Mouse (Mus musculus) embryonic stem cell, embryonic (primary cell): ENCODE data around the gene Dhx37.

Source experiments
- CTCF ChIA-PET, 4 experiments: fragments of 300-600 bp in 2 of 4; fragments of 350-600 bp in 2 of 4; sonication (Branson Sonifier 250); formaldehyde crosslinking; loops; one replicate each; lab custom pipeline; 2022; ENCODE audit warnings: inconsistent platforms in 2 of 4; lab: Charles Lee
- POLR2A ChIA-PET, 4 experiments: fragments of 300-600 bp in 2 of 4; fragments of 350-600 bp in 2 of 4; sonication (Branson Sonifier 250); formaldehyde crosslinking; loops; one replicate each; lab custom pipeline; 2022; ENCODE audit warnings: antibody characterized with exemption in 4 of 4, inconsistent platforms in 1 of 4; lab: Charles Lee

The Dhx37 gene

GRCm38 (mm10) chr5:125407020-125407830, 26.7 kb downstream of the Dhx37 start:
- ChIA-PET CTCF (interaction anchor here in 1 of 4 experiments (0.6 kb wide), 1 partner anchor 35 kb away, joined by 3 read pairs; no protein-coding TSS in a partner anchor), POLR2A (interaction anchor here (0.8 to 5.0 kb wide), 18 partner anchors 13 to 76 kb away, joined by 3 to 295 read pairs (median 21); partner anchors contain the start of genes Gm10382 (in 3 of the 4), Ubc (in 3 of the 4), Bri3bp (in 2 of the 4) and Dhx37 (in 2 of the 4))

- CTCF ChIA-PET, result interaction anchor here in 3 of 4 experiments (0.5 to 1.3 kb wide), 5 partner anchors 15 to 273 kb away, joined by 3 to 6 read pairs (median 3); no protein-coding TSS in a partner anchor
- POLR2A ChIA-PET, result interaction anchor here (0.7 to 5.0 kb wide), 33 partner anchors 9 to 117 kb away, joined by 3 to 295 read pairs (median 6); partner anchors contain the start of genes Gm10382 (in 4 of the 4), Ubc (in 4 of the 4), Dhx37 (in 2 of the 4) and Bri3bp (in 1 of the 4)
Measured at GRCm38 (mm10) chr5:125406322-125407016, 27.5 kb downstream of the Dhx37 start.

DNA sequence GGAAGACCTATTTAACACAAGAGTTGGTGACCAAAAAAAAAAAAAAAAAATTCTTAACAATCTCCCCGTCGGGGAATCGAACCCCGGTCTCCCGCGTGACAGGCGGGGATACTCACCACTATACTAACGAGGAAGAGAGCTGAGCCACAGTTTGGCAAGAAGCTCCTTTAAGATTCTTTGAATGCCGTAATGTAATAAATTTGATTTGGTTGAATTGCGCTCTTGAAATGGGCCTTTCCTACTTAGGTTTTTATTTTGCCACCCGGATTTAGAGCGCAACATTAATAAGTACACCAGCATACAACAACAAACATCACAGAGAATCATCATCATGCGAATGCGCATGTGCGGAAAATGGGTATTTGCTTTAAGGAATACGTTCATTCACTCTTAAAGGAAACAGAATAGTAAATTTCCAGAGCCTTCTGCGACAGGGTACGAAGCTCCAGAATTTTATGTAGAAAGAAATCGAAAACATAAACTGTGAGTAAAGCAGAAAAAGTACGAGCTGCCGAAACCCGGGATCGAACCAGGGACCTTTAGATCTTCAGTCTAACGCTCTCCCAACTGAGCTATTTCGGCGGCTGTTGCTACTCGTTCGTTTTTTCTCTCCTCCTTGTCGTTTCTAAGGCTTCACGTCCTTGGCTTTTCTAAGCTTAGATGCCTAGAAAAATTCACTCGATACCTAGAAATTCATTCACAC, 28.2 kb downstream of the Dhx37 start:
- CTCF ChIA-PET, result interaction anchor here (0.5 to 1.3 kb wide), 6 partner anchors 14 to 293 kb away, joined by 3 to 6 read pairs (median 4); no protein-coding TSS in a partner anchor
- POLR2A ChIA-PET, result interaction anchor here (0.7 to 5.0 kb wide), 41 partner anchors 10 to 119 kb away, joined by 3 to 295 read pairs (median 6); partner anchors contain the start of genes Gm10382 (in 4 of the 4), Ubc (in 4 of the 4), Dhx37 (in 2 of the 4) and Aacs (in 1 of the 4)

- CTCF ChIA-PET, result interaction anchor here in 3 of 4 experiments (0.5 to 1.1 kb wide), 3 partner anchors 84 to 292 kb away, joined by 4 to 6 read pairs (median 6); no protein-coding TSS in a partner anchor
- POLR2A ChIA-PET, result interaction anchor here (0.6 to 5.0 kb wide), 36 partner anchors 10 to 120 kb away, joined by 3 to 295 read pairs (median 6); partner anchors contain the start of genes Gm10382 (in 4 of the 4), Ubc (in 4 of the 4), Dhx37 (in 2 of the 4) and Aacs (in 1 of the 4)
Measured at GRCm38 (mm10) chr5:125404903-125405545, 28.9 kb downstream of the Dhx37 start.

GRCm38 (mm10) chr5:125404536-125404902, 29.4 kb downstream of the Dhx37 start:
- POLR2A ChIA-PET, result interaction anchor here in 3 of 4 experiments (0.6 to 5.0 kb wide), 25 partner anchors 11 to 793 kb away, joined by 3 to 295 read pairs (median 9); partner anchors contain the start of genes Gm10382 (in 3 of the 3), Ubc (in 3 of the 3), Bri3bp (in 1 of the 3) and Dhx37 (in 1 of the 3)
- CTCF ChIA-PET, result no interaction called here

DNA sequence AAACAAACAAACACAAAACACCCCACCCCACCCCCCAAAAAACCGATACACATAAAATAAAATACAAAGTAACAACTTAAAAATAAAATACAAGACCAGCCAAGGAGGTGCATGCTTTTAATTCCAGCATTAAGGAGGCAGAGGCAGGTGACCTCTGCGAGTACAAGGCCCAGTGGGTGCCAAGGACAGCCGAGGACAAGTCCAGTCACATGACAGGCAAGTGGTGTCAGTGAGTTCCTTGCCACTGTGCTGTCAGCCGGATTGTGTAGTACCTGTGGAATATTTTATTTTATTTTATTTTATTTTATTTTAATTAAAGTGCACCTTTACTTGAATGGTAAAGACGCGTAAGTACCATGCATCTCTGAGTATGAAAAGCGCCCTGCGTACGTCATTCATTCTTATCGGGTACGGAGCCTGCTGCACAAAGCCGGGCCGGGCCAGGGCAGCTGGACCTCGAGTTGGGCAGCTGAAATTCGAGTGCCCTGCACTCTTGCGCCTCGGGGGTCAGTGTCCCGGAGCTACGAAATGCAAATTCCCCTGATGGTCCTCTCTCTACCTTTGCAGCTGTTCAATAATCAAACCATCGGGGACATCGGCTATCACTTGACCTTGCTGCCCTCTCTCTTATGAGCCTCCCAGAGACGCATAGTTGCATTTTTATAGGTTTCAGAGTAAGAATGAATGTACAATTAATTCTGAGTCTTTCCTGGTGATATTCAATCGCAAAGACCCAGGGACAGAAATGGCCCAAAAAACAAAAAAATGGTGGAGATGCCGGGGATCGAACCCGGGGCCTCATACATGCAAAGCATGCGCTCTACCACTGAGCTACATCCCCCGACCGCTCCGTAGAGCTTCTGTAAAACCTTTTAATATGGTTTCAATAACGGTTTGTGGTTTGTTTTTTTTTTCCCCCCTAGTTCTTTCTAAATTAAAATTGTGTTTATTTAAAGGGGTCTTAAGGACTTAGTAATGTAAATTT, 30.1 kb downstream of the Dhx37 start:
- ChIA-PET POLR2A (interaction anchor here (0.6 to 5.0 kb wide), 23 partner anchors 10 to 1312 kb away, joined by 3 to 295 read pairs (median 6); partner anchors contain the start of genes Gm10382 (in 3 of the 4), Ubc (in 3 of the 4) and Bri3bp (in 1 of the 4)), CTCF (interaction anchor here in 1 of 4 experiments (0.6 kb wide), 1 partner anchor 8 kb away, joined by 3 read pairs; no protein-coding TSS in a partner anchor)

DNA sequence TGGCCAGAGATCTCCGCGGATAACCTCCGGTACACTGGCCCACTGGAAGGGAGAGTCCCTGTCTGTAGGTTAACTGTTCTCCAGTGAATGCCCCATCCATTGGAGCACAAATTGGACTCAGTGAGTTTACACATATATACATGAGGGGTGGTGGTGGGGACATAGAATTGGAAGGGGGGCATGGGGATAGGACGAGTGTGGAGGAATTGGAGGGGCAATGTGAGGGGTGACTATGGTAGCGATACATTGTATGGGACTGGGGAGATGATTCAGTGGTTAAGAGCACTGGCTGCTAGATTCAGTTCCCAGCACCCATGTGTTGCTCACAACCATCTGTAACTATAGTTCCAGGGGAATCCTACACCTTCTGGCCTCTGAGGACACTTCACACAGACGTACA, 30.9 kb downstream of the Dhx37 start:
- ChIA-PET POLR2A (interaction anchor here (0.8 to 3.2 kb wide), 13 partner anchors 8 to 58 kb away, joined by 3 to 64 read pairs (median 5); partner anchors contain the start of genes Ubc (in 3 of the 4) and Gm10382 (in 2 of the 4)), CTCF (no interaction called here)

GRCm38 (mm10) chr5:125402476-125402875, 31.4 kb downstream of the Dhx37 start:
- ChIA-PET CTCF (no interaction called here), POLR2A (interaction anchor here (0.6 to 3.2 kb wide), 15 partner anchors 8 to 58 kb away, joined by 3 to 64 read pairs (median 5); partner anchors contain the start of genes Ubc (in 3 of the 4) and Gm10382 (in 2 of the 4))

GRCm38 (mm10) chr5:125400903-125401302, 33.0 kb downstream of the Dhx37 start:
- ChIA-PET POLR2A (interaction anchor here in 3 of 4 experiments (0.6 to 3.2 kb wide), 15 partner anchors 8 to 32 kb away, joined by 3 to 64 read pairs (median 4); partner anchors contain the start of genes Ubc (in 2 of the 3) and Gm10382 (in 1 of the 3)), CTCF (interaction anchor here in 1 of 4 experiments (0.7 kb wide), 1 partner anchor 541 kb away, joined by 11 read pairs; no protein-coding TSS in a partner anchor)

DNA sequence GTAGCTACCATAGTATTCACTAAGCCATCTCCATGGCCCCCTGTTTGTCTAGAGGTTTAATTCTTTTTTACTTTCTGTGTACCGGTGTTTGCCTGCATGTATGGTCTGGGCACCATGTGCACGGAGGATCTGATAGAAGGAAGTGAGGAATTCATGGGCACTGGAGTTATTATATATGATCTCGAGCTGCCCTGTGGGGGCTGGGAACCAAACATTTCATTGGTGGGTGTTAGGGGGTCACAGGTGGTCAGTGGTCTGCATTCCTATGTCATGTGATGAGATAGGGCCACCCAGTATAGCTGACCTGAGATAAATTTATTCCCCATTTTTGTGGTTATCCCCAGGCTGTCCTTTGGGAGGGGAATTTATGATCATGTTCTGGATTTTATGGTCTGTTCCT, 38.9 kb downstream of the Dhx37 start:
- ChIA-PET POLR2A (interaction anchor here in 3 of 4 experiments (0.7 to 7.2 kb wide), 24 partner anchors 8 to 205 kb away, joined by 3 to 295 read pairs (median 22); partner anchors contain the start of genes Bri3bp (in 2 of the 3) and Dhx37 (in 1 of the 3)), CTCF (interaction anchor here in 1 of 4 experiments (0.7 kb wide), 1 partner anchor 14 kb away, joined by 3 read pairs; no protein-coding TSS in a partner anchor)

GRCm38 (mm10) chr5:125393622-125394603, 40.0 kb downstream of the Dhx37 start:
- ChIA-PET POLR2A (interaction anchor here (0.5 to 7.2 kb wide), 109 partner anchors 8 to 1709 kb away, joined by 3 to 295 read pairs (median 5); partner anchors contain the start of genes Bri3bp (in 3 of the 4), Dhx37 (in 3 of the 4), Scarb1 (in 3 of the 4) and Ncor2 (in 2 of the 4)), CTCF (interaction anchor here in 1 of 4 experiments (0.8 kb wide), 1 partner anchor 15 kb away, joined by 3 read pairs; no protein-coding TSS in a partner anchor)

DNA sequence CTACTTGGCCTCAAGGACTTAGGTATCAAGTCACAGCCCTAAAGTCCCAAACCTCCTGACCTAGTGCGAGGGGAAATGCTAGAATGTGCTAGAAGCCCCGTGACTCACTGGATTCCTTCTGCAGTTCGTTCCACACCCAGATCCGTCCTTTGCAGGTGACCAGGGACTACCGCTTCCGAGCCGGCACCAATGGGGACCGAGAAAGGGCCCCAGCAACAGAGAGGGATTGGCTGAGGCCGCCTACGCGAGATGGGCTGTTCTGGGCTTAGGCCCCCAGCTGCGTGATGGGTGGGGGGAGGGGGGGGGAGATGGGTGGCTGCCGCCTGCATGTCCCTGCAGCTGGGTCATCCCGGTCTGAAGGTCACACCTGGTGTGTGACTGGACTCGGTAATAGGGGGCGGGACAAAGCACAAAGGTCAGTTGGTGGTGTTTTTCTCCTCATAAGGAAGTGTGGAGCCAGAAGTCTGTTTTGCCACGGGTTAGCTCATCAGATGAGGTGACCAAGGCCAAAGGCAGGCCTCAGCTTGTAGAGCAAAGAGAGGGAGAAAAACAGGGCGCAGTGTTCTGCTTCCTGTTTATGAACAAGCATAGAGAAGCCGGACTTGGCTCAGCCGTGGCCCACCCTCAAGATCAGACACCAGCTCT, 40.8 kb downstream of the Dhx37 start:
- POLR2A ChIA-PET, result interaction anchor here (0.6 to 7.2 kb wide), 103 partner anchors 8 to 969 kb away, joined by 3 to 295 read pairs (median 5); partner anchors contain the start of genes Bri3bp (in 3 of the 4), Dhx37 (in 3 of the 4), Ncor2 (in 2 of the 4) and Scarb1 (in 2 of the 4)

GRCm38 (mm10) chr5:125392618-125392976, 41.3 kb downstream of the Dhx37 start:
- CTCF ChIA-PET, result interaction anchor here in 2 of 4 experiments (0.6 to 1.2 kb wide), 4 partner anchors 14 to 117 kb away, joined by 3 to 4 read pairs (median 3); no protein-coding TSS in a partner anchor
- POLR2A ChIA-PET, result interaction anchor here (0.6 to 7.2 kb wide), 84 partner anchors 9 to 968 kb away, joined by 3 to 295 read pairs (median 6); partner anchors contain the start of genes Bri3bp (in 2 of the 4), Dhx37 (in 2 of the 4), Kmt5a (in 1 of the 4) and Ncor2 (in 1 of the 4)

More for the DNA sequence above, 40.8 kb downstream of the Dhx37 start:
- CTCF ChIA-PET, result interaction anchor here in 2 of 4 experiments (0.6 to 0.8 kb wide), 2 partner anchors 14 to 25 kb away, joined by 3 to 4 read pairs; no protein-coding TSS in a partner anchor
